Mouse (Mus musculus): ENCODE data around the gene Gm26661.

DNA sequence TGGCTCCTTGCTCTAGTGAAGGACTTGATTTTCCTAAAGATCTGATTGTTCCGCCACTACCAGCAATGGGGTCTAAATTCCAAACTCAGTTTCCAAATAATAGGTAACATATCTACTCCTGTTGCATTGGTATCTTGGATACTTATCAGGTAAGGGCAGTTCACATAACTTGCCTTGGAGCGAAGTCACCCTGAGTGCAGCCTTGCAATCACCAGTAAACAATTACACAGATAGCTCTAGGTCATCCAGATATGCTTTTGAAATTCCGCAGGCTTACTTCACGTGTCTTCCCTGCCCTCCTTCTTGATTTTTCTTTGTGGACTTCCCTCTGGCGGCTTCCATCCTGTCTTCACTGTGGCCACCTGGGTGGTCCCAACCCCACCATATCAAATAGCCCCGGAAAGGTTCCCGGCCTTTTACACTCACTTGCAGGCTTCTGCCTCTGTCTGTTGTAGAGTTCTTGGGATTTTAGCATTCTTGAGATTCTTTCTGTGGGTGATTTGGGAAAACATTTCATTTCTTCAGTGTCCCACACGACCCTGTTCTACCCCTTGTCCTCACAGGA, 48.6 kb downstream of the Gm26661 start:
- no peak for TF ChIP-seq CTCF (IDR thresholded peaks at IDR 0.05; ENCODE audit: low read depth)
- no peak for TF ChIP-seq EP300 (optimal IDR thresholded peaks at IDR 0.05)

All from stomach, postnatal 0 days (tissue).